13 mouse cellular contexts compared by ENCODE assay signal in genomic region chr14:109760892-109761291, GRCm38 (mm10).
"Had no signal": no experiment of that assay in that cellular context is flagged by ENCODE, and none has a peak within 500 bp of the region (broad histone marks: within the 10 kb centered on the region; RNA-seq: fewer than 3 reads in every experiment).

No protein-coding gene starts in this region.

- H3K4me2 ChIP-seq: limb, embryonic 15.5 days; liver, embryonic 12.5 days; lung, embryonic 14.5 days; midbrain, embryonic 13.5 days; neural tube, embryonic 13.5 days had no signal

- H3K9ac ChIP-seq: limb, embryonic 15.5 days; liver, embryonic 12.5 days; lung, embryonic 14.5 days; midbrain, embryonic 13.5 days; neural tube, embryonic 13.5 days had no signal

- H3K27me3 ChIP-seq: limb, embryonic 15.5 days; liver, embryonic 12.5 days; midbrain, embryonic 13.5 days; neural tube, embryonic 13.5 days had no signal

- H3K4me3 ChIP-seq: limb, embryonic 15.5 days; liver, embryonic 12.5 days; midbrain, embryonic 13.5 days; neural tube, embryonic 13.5 days had no signal

- H3K36me3 ChIP-seq: limb, embryonic 15.5 days; liver, embryonic 12.5 days; midbrain, embryonic 13.5 days; neural tube, embryonic 13.5 days had no signal

- H3K27ac ChIP-seq: kidney, postnatal 0 days; limb, embryonic 15.5 days; liver, embryonic 12.5 days; midbrain, embryonic 13.5 days; neural tube, embryonic 13.5 days; stomach, postnatal 0 days had no signal

- H3K4me1 ChIP-seq: limb, embryonic 15.5 days; liver, embryonic 12.5 days; midbrain, embryonic 13.5 days; neural tube, embryonic 13.5 days had no signal

- DNase-seq: kidney, adult 9 months; kidney, postnatal 36 days; layer of hippocampus, adult 9-11 months; layer of hippocampus, postnatal 36 days; lung, embryonic 14.5 days; lung, postnatal 10 days; lung, postnatal 4 days had no signal

- H3K9me3 ChIP-seq: limb, embryonic 15.5 days; liver, embryonic 12.5 days; midbrain, embryonic 13.5 days; neural tube, embryonic 13.5 days had no signal

- ATAC-seq: liver, embryonic 12.5 days; midbrain, embryonic 13.5 days had no signal
